Mouse (Mus musculus) adrenal gland, adult 8-10 months (tissue): ENCODE measurements around the gene Pogk. TPM values are rescaled to one million over a fixed set of nuclear protein-coding genes. Genes with fewer than 3 reads are reported as not detected.
A peak's percentile ranks its signal among the peaks of the same experiment; 100 is the strongest.

ENCODE experiments used
- DNase-seq: peaks from one replicate; pipeline ENCODE4 v3.0.0; 2022
- total RNA-seq, 4 experiments: library from RNA; stranded (reverse); gene quantifications; 2 replicates each; pipeline ENCODE4 v1.2.4; 2022

Gene Pogk
- total RNA-seq, 4 experiments from 2014 or later, result 30.0 to 43.1 (median 38.9) TPM

DNA sequence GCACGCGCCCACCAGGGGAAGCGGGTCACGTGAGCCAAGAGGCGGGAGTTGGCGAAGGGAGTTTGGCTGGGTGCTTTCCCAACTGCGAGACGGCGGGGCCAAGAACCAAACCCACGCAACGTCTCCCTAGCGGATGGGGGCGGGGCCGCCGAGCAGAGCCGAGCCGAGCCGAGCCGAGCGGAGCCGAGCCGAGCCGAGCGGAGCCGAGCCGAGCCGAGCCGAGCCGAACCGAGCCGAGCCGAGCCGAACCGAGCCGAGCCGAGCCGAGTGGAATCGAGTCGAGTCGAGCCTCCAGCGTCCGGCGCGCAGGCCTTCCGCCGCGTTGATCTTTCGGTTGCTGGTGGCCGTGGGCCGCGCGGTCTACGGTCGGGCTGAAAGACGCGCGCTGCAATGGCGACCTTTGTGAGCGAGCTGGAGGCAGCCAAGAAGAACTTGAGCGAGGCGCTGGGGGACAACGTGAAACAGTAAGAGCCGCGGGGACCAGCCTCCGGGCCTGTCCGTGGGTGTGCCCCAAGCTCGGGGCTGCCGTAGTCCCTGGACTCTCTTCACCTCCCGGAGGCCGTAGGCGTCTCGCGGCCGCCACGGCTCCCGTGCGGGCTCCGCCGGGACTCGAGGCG, 30.5 kb downstream of the Pogk start, which contains the start of gene Tada1:
Tada1 (plus strand) TSS at position 85 of the 617 bp plus-strand sequence.
- DNase-seq, result peak; percentile 91

DNA sequence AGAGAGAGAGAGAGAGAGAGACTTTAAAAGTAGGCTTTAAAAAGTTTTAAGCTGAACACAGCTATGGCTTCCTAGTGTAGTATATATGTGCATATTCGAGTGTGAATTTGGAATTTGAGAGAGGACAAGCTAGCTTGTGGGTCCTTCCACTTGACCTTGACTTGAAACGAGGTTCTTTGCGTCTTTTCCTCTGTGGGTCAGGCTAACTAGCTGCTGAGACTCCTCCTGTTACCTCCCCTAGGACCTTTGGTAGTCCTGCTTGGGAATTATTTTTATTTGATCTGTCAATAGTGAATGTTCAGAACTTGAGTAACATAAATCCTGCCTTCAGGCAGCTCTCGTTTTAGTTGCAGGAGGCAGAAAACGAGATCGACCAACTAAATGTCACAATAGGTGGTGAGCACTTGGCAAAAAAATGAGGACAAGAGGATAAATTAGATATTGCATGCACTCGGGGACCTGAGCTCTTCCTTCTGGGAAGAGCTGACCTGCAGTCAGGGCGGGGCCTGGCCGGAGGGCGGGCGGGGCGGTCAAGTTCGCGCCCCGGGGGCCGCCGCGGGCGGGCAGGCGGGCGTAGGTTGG, 31.1 kb downstream of the Pogk start:
- DNase-seq, result no peak

DNA sequence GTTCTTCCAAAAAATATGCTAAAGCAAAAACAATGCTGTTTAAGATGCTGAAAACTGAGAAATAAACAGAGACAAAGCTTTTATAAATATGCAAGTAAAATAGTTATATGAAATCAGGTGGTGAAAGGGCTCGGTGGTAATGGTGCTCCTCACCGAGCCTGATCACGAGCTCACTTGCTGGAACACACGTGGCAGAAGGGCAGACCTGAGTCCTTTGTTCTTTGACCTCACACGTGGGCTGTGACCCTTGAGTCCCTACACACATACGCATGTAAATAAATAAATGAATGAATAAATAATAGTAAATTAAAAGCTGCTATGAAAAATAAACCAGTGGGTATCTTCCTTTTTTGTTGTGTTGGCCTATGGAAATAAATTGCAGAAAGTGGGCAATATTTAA, 32.5 kb downstream of the Pogk start:
- DNase-seq, result no peak

DNA sequence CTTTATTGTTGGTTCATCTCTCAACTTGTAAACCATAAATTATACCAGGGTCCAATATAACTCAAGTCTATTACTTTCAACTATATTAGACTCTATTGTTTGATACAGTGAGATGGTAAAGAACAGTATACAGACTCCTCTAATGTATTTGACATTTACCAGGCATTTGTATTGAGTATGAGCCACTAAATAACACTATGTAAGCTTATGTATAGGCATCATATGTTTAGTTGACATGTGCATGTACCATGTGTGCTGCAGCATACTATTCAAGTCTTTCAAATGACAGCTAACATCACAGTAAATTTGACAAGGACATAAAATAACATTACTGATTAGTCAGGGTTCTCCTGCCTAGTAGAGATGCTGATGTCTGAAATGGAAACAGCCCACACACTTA, 46.5 kb downstream of the Pogk start:
- no peak for DNase-seq

DNA sequence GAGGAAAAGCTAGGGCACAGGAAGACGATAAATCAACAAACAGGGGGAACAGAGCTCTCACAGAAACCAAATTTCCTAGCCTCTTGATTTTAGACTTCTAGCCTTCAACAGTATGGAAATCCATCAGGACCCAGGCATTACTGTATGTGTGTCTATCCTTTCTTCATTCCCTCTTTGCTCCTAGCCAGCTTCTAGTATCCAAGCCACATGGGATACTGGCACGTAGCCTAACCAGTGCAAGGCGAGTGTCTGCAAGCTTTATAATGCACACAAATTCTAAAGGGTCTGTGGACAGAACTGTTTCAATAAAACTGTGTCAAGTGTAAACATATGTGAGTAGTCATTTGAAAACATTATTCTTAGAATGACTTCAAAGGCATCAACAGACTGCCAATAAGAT, 47.0 kb downstream of the Pogk start:
- DNase-seq, result no peak

DNA sequence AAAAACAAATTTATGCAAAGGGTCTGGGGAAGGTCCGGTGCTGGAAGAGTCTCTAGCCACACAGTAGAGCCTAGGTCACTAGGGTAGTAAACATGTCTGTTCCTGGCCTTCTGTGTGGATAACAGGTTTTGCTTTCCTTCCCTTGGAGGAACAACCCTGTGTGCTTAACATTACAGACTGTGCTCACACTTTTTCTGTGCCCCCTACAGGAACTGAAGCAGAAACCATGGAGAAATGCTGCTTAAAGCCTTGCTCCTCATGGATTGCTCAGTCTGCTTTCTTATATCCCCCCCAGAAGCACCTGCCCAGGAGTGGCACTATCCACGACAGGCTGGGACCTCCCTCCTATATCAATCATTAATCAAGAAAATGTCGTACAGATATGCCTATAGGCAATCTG, 47.8 kb downstream of the Pogk start:
- DNase-seq, result no peak

DNA sequence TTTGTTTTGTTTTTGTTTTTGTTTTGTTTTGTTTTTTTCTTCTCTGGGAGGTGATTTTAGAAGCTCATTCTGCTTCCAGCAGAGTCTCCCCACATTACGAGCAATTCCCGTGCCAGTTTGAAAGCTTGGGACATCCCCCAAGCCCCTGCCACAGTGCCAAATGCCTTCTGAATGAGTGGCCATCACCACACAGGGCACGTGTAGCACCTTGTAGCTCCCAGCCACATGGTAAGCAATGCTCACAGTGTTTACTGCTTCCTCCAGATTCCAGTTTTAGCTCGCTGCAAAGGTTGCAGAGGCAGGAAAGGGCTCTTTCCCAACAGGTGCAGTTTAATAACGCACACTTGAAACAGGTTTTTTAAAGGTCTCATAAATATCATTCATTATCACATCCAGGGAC, 48.8 kb downstream of the Pogk start:
- DNase-seq, result no peak

DNA sequence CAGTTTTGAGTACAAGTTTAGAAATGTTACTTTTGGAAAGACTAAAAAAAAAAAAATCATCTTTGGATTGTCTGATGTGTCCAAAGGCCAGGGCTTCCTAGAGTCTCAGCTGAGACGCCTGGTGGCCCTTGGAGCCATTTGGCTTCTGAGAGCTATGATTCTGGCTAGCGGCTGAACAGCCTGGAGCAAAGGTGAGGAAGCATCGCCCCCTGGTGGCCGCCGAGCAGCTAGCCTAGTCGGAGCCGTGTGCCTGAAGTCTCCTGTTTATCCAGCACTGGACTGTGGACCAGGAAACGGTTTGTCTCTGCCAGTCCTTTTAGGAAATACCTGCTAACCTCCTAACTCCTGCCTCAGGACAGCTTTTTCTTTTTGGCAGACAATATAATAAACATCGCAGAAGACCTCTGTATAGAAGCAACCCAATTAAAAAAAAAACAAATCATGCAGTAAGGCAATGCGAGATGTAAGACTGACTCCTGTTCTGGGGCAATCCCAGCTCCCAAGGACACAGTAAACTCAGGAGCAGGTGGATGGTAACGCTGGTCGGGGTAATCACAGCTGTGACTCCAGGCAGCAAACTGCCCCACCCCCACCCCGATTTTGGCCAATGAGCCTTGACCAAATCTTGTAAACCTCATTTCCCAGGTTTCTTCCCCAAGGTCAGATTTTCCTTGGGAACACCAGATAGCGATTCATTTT, 49.4 kb downstream of the Pogk start:
- peak; percentile 64 for DNase-seq

DNA sequence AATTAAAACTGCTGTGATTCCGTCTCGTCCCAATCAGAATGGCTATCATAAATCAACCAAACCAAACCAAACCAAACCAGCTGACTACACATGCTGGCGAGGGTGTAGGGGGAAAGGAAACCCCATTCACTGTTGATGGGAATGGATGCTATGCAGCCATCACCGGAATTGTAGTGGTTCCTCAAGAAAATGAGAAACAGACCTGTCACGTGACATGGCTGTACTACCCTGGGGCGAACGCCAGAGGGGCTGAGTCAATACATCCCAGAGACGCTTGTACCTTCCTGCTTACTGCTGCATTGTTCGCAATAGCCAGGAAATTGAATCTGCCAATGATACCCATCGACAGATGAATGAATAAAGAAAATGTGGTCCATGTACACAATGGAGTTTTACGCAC, 59.9 kb downstream of the Pogk start:
- DNase-seq, result no peak

DNA sequence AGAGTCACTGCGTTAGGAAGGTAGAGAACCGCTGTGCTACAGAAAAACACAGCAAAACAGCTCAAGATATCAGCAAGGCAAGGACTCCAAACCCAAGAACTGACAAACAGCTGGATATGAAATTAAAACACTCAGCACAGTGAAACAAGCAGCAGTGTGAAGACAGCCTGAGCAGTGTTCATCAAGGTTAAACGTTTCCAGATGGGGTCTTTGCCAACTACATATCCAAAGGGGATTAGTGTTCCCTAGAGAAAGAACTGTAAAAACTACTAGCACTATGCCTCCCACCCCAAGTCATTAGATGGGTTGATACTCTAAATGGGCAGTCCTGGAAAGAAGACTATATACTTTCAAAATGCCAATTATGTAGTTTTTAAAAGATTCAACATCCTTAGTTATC, 60.3 kb downstream of the Pogk start:
- no peak for DNase-seq

DNA sequence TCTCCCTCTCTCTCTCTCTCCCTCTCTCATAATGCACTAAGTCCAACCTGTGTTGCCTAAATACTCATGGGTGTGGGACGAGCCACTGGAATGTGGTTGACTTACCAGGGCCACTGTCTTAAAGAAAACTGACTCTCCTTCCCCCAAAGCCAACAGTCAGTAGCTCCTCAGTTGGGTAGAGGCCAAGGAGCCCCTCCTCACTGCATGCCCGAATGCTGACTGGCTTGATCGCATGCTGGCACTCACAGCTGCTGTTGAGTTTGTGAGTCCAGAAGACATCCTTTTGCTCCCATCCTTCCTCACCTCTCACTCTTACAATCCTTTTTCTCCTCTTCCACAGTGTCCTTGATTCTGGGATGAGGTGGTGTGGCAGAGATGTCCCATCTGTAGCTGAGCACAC, 62.8 kb downstream of the Pogk start:
- no peak for DNase-seq

DNA sequence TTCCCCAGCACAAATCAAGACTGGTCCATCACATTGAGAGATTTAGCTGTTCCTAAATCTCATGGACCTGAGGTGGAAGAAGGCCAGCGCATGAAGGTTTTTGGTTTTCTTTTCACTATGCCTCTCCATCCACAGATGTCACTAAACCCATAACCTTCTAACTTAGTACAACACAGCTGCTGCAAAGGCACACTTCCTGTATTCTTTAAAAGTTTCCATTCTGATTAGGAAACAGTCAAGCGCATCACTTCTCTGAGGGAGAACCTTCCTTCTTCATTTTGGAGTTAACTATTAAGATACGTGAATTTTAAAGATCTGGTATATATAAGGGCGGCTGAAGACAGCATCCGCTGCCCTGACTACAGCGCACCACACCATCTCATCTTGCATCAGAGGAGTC, 64.1 kb downstream of the Pogk start:
- no peak for DNase-seq

DNA sequence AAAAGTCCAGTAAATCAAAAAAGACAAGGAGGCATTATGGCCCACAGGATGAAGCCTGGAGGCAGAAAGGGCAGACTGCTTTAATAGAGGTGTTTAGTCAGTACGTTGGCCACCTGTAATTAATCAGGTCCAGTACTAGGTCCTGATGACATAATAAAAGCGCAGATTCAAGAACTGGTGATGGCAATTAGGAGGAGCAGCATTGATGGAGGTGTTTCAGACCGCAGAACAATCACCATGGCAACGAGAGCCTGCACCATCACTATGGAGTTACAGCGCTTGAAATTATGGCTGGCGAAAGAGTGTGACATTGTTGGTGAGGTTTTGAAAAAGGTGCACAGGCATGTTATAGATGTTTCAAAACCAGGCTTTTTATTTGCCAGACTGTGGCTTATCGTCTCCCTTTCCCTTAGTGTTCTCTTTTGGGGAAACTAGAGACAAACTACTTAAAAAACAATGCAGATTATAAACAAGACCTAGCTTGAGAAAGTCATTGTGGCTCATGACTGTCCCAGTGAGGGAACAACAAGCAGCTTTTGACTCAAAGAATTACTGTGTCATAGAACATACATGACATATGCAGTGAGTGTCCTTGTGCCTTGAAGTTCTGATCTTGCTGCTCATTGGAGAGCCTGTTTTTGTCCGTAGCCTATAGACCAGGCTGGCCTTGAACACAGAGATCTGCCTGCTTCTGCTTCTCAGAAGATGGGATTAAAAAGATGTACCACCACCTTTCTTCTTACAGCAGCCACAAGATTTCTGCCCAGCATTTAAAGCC, 65.2 kb downstream of the Pogk start:
- DNase-seq, result no peak

DNA sequence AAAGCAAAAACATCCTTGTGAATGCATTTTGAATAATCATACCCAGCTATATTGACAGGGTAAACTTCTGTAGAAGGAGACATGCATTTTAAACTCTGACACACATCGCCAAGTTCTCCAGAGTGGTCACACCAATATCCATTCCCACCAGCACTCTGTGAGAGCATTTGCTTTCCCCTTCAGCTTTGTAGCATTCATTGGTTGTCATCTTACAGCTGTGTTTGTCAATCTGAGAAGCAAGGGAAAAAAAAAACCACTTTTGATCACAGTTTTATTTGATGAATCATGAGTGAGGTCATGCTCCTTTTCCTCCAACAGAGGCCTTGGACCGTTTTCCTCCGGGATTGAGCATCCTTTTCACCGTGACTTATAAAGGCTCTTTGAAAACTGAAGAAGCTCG, 66.1 kb downstream of the Pogk start:
- DNase-seq, result no peak

DNA sequence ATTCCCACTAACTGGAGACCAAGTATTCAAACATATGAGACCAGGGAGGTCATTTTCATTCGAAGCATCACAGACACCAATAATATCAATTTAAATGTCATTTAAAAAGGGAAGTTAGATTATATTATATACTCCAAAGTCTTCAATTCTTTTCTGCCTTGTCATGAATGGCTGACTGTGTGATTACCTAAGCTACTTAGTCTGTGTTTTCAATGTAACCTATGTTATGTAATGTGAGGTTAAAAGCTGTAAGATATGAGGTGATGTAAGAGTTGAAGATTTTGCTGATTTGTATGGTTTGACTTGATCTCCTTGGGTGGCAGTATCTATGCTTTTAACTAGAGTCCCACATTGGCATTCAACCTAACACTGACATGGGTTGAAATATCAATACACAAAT, 67.1 kb downstream of the Pogk start:
- DNase-seq, result no peak

DNA sequence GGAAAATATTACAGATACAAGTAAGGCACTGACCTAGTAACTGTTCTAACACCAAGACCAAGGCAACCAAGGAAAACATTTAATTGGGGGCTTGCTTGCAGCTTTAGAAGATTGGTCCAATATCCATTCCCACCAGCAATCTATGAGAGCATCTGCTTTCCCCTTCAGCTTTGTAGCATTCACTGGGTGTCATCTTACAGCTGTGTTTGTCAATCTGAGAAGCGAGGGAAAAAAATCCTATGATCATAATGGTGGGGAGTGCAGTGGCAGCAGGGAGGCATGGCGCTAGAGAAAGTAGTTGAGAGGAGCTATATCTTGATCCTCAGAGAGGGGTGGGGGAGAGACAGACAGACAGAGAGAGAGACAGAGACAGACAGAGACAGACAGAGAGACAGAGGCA, 67.6 kb downstream of the Pogk start:
- no peak for DNase-seq

DNA sequence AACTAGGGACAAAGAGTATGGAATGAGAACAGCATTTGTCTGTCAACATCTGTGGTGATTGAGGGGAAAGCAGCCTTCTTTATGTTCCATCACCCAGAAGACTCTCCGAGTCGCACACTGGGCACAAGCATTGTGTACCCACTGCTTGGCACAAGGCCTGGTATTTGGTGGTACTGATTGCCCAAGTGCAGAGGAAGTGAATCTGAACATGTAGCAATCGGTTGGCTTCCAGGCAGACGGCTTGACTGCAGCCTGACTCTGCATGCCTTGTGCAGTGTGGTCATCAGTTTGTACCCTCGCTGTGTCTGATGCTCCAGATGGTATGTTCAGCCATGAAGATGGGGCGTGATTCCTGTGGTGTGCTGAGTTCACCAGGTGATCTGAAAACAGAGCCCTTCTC, 70.6 kb downstream of the Pogk start:
- peak; percentile 5 for DNase-seq

Other genes starting within 250 kb of the Pogk start
- gene Mael, start 171.1 kb downstream of the Pogk start, total RNA-seq, result not detected
- gene Ildr2, start 155.7 kb downstream of the Pogk start, total RNA-seq, result 10 to 100 TPM in 2 of 4 experiments, 1 to 10 TPM in 2; 4.0 to 16.9 (median 10.1) TPM
- 10 to 100 TPM; 20.6 to 26.8 (median 22.8) TPM for gene Tada1, start 30.8 kb downstream of the Pogk start, total RNA-seq
- not detected for gene Gm4846, start 87.7 kb upstream of the Pogk start, total RNA-seq
- gene Gm4847, start 237.8 kb upstream of the Pogk start, total RNA-seq, result not detected